Mouse (Mus musculus): Measurements from ENCODE around the gene Crabp1. TPM values are rescaled to one million over a fixed set of nuclear protein-coding genes. Genes with fewer than 3 reads are reported as not detected.

The Crabp1 gene
- polyA plus RNA-seq, 1 experiment, result 23.1 TPM

DNA sequence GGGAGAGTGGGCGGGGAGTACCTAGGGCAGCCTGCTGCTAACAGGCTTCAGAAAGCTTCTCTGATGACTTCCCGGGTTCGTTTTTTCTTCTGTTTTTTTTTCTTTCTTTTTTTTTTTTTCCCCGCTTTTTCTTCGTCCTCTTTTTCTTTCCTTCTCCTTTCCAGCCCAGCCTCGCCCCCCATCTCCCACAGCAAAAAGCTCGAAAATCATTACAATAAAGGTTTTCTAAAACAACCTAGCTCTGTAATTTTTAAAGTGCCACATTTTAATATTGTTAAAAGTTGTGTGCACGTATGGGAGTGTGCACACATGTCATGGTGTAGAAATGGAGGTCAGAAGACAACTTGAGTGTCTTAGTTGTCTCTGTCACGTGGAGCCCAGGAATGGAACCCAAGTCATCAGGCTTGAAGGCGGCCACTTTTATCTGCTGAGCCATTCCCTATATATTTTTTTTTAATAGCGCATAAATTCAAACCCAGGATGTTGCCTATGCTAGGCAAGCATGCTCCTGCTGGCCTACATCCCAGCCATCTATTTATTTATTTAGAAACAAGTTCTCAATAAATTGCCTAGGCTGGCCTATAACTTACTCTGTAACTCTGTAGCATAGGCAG lies 29.8 kb upstream of the Crabp1 start:
- 17% methylated on average over 11 of the region's 11 CpGs for WGBS

DNA sequence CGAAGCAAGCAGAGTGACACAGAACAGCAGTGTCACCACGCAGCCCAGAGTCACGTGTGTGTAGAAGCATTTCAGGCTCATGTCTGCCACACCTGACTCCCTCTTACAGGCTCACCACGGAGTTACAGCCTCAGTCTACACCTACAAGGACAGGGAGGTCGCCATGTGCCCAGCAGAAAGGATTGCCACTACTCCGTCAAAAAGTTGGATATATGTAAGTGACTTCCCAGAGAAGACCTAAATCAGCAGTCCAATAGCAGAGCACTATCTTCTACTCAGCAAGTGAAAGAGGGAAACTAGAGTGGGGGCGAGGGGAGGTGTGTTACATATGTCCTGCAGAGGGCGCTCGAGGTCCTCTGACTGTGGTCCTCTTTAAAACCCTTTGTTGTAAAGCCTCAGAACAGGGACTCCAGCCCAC lies 28.3 kb upstream of the Crabp1 start:
- TF ChIP-seq POLR2A (IDR thresholded peaks at IDR 0.05; ENCODE audit: borderline replicate concordance, control insufficient read depth, low read depth, low read length) (no peak), CTCF (IDR thresholded peaks at IDR 0.05; ENCODE audit: control insufficient read depth, insufficient read depth, low read length) (peak; percentile 76)
- 12% methylated on average over 9 of the region's 9 CpGs for WGBS
- Histone ChIP-seq H3K27ac (ENCODE audit: control insufficient read depth, insufficient read depth, low read depth, low read length, poor library complexity) (no peak overlapping the region), H3K4me1 (ENCODE audit: control insufficient read depth, insufficient read depth, low read length) (no peaks in the 10 kb centered on the region; the same call in 1 of the 2 replicates), H3K4me3 (replicated peaks; ENCODE audit: control insufficient read depth, low read depth, low read length) (peak overlapping the region; percentile 29)

More for the DNA sequence above, 29.8 kb upstream of the Crabp1 start:
- no peaks in the 10 kb centered on the region; the same call in 1 of the 2 replicates for H3K4me1 ChIP-seq (ENCODE audit: control insufficient read depth, insufficient read depth, low read length)
- TF ChIP-seq POLR2A (IDR thresholded peaks at IDR 0.05; ENCODE audit: borderline replicate concordance, control insufficient read depth, low read depth, low read length) (no peak), CTCF (IDR thresholded peaks at IDR 0.05; ENCODE audit: control insufficient read depth, insufficient read depth, low read length) (no peak)
- no peak overlapping the region for H3K27ac ChIP-seq (ENCODE audit: control insufficient read depth, insufficient read depth, low read depth, low read length, poor library complexity)
- H3K4me3 ChIP-seq (replicated peaks; ENCODE audit: control insufficient read depth, low read depth, low read length), result peak overlapping the region; percentile 81

DNA sequence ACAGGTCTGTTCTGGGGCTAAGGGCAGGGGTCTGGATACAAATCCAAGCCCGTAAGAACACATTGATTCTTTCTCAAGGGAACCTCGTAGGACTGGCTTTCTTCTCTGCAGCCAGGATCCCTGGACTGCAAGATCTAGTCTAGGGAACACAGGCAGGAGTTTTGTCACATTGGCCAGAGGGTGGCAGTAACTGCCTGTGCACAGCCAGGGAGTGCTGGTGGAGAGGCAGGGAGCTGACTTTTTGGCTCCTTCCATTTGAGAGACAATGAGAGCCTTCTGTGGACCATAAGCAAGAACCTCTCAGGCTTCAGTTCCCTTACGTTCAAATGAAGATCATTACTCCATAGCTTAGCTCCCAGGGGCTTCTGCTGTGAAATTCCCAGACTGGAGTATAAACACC lies 26.2 kb upstream of the Crabp1 start:
- peak; percentile 51 for TF ChIP-seq CTCF (IDR thresholded peaks at IDR 0.05; ENCODE audit: control insufficient read depth, insufficient read depth, low read length)
- no peak for TF ChIP-seq POLR2A (IDR thresholded peaks at IDR 0.05; ENCODE audit: borderline replicate concordance, control insufficient read depth, low read depth, low read length)
- Histone ChIP-seq H3K27ac (ENCODE audit: control insufficient read depth, insufficient read depth, low read depth, low read length, poor library complexity) (no peak overlapping the region), H3K4me1 (ENCODE audit: control insufficient read depth, insufficient read depth, low read length) (no peaks in the 10 kb centered on the region; the same call in 1 of the 2 replicates), H3K4me3 (replicated peaks; ENCODE audit: control insufficient read depth, low read depth, low read length) (no peak overlapping the region)
- 57% methylated on average over 3 of the region's 3 CpGs for WGBS

DNA sequence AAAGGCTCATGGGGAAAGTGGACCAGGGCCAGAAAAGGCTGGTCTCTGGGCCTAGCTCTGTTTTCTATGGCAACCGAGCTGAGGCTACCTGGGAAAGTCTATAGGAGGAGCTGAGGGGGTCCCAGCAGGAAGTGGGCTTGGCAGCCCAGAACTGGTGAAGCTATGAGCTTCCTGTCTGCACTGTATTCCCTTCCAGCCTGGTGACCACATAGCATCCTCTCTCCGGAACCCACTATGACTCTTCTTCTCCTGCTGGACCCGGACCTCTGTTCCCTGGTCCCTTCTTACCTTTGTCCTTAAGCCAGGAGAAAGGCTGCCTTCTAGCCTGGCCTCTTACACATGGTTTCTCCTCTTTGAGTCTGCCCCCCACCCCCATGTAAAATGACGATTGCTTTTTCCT lies 20.7 kb upstream of the Crabp1 start:
- H3K4me1 ChIP-seq (ENCODE audit: control insufficient read depth, insufficient read depth, low read length), result no peaks in the 10 kb centered on the region; the same call in 1 of the 2 replicates
- H3K27ac ChIP-seq (ENCODE audit: control insufficient read depth, insufficient read depth, low read depth, low read length, poor library complexity), result peak overlapping the region; percentile 50; the same call in 1 of the 2 replicates
- WGBS, result 13% methylated on average over 4 of the region's 4 CpGs
- H3K4me3 ChIP-seq (replicated peaks; ENCODE audit: control insufficient read depth, low read depth, low read length), result no peak overlapping the region
- no peak for TF ChIP-seq POLR2A (IDR thresholded peaks at IDR 0.05; ENCODE audit: borderline replicate concordance, control insufficient read depth, low read depth, low read length)
- TF ChIP-seq CTCF (IDR thresholded peaks at IDR 0.05; ENCODE audit: control insufficient read depth, insufficient read depth, low read length), result no peak

DNA sequence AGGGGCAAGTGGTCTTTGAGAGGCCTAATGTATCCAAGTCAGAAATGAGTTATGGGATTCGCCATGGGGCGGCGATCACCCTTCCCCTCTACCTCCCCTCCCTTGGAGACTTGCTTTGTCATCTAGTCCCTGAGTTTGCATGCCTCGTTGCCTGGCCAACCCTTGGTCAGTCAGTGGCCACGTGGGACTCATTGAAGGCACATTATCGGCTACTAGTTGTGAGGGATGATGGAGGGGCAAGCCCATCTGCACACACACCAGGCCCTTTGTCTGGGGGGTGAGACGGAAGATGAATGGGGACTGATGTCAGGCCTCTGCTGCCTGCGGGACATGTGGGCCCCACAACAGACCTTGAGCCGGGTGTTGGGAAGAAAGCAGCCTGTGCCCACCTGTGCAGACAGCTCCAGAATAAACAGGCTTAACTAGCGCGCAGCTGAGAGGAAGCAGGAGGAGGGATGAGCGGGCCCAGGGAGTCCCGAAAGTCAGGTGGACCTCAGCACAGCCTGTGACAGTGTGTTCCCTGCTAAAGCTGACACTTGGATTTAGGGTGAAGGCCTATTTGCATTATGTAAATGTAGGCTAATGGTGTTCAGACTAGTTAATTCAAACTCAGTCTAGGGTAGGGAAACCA lies 18.7 kb upstream of the Crabp1 start:
- no peaks in the 10 kb centered on the region; the same call in 1 of the 2 replicates for H3K4me1 ChIP-seq (ENCODE audit: control insufficient read depth, insufficient read depth, low read length)
- TF ChIP-seq POLR2A (IDR thresholded peaks at IDR 0.05; ENCODE audit: borderline replicate concordance, control insufficient read depth, low read depth, low read length) (no peak), CTCF (IDR thresholded peaks at IDR 0.05; ENCODE audit: control insufficient read depth, insufficient read depth, low read length) (no peak)
- no peak overlapping the region for H3K27ac ChIP-seq (ENCODE audit: control insufficient read depth, insufficient read depth, low read depth, low read length, poor library complexity)
- 79% methylated on average over 13 of the region's 13 CpGs for WGBS
- no peak overlapping the region for H3K4me3 ChIP-seq (replicated peaks; ENCODE audit: control insufficient read depth, low read depth, low read length)

DNA sequence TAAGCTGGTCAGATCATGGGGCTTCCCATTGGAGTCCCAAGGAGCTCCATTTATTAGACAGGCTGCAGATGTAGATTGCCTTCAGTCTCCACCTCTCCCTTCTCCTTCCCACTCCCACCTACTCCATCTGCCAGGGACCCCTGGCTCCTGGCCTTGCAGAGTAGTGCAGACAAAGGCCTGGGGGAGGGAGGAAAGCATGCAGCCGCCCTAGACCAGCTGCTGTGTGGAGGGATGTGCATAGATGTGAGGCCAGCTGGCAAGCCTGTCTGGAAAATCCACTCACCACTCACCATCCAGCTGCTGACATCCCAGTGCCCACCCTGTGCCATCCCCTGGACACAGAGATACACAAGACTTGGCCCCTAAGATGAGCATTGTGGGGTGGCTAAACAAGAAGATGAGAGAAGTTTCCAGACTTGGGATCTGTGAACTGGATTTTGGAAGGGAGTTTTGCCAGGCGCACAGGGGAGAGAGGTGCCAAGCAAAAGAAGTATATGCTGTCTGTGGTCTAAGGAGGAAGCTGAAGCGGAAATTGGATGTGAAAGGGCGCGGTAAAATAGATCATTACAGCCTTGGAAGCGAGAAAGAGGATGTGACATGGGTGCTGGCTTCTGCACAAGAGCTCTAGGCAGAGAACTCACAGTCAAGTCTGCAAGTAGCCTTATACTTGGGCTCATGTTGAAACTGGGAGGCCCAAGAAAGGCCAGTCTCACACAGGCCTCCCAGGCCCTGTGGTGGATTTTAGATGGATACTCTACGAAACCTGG lies 14.2 kb upstream of the Crabp1 start:
- 44% methylated on average over 7 of the region's 7 CpGs for WGBS
- TF ChIP-seq POLR2A (IDR thresholded peaks at IDR 0.05; ENCODE audit: borderline replicate concordance, control insufficient read depth, low read depth, low read length) (no peak), CTCF (IDR thresholded peaks at IDR 0.05; ENCODE audit: control insufficient read depth, insufficient read depth, low read length) (no peak)
- Histone ChIP-seq H3K4me3 (replicated peaks; ENCODE audit: control insufficient read depth, low read depth, low read length) (no peak overlapping the region), H3K27ac (ENCODE audit: control insufficient read depth, insufficient read depth, low read depth, low read length, poor library complexity) (no peak overlapping the region), H3K4me1 (ENCODE audit: control insufficient read depth, insufficient read depth, low read length) (no peaks in the 10 kb centered on the region)

DNA sequence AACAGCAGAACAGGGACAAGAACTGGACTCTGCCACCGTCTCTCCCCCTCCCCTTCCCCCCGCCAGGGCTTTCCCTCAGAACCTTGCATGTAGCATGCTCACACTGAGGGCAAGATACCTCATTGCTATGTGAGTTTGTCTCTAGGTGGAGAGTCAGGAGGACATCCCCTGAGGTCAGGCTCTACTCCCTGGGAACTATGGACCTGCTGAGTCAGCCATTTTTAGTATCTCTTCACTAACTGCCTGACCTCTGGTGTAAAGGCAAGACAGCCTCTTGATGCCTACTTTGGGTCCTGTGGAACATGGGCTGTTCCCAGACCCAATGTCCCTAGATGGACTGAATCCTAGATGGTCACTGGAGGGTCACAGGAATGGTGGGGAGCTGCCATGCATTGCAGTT lies 12.9 kb upstream of the Crabp1 start:
- H3K4me3 ChIP-seq (replicated peaks; ENCODE audit: control insufficient read depth, low read depth, low read length), result no peak overlapping the region
- WGBS, result 71% methylated on average over 2 of the region's 2 CpGs
- H3K27ac ChIP-seq (ENCODE audit: control insufficient read depth, insufficient read depth, low read depth, low read length, poor library complexity), result no peak overlapping the region
- H3K4me1 ChIP-seq (ENCODE audit: control insufficient read depth, insufficient read depth, low read length), result no peaks in the 10 kb centered on the region
- TF ChIP-seq POLR2A (IDR thresholded peaks at IDR 0.05; ENCODE audit: borderline replicate concordance, control insufficient read depth, low read depth, low read length) (no peak), CTCF (IDR thresholded peaks at IDR 0.05; ENCODE audit: control insufficient read depth, insufficient read depth, low read length) (no peak)

All from bone marrow, adult 2 months (tissue).